Mouse (Mus musculus) embryonic facial prominence, embryonic 14.5 days (tissue): ENCODE measurements around the gene Tdrd7. TPM values are rescaled to one million over a fixed set of nuclear protein-coding genes. Genes with fewer than 3 reads are reported as not detected.
A peak's percentile ranks its signal among the peaks of the same experiment; 100 is the strongest.

Experiments
- ATAC-seq: fragments of 200-750 bp; cut with Nextera tagmentation; 2 replicates; pipeline ENCODE4 v1.8.0; 2017; ENCODE audit warnings: low read depth, moderate number of reproducible peaks, moderate TSS enrichment
- DNase-seq: peaks from one replicate; pipeline ENCODE4 v3.0.0-alpha.2; 2015; ENCODE audit warnings: low spot score
- H3K27ac ChIP-seq: fragments of 300-500 bp; sonication (generic); replicated peaks from 2 replicates; pipeline ENCODE4 v1.5.1; 2014; ENCODE audit warnings: low read depth, mild to moderate bottlenecking, low read length, moderate library complexity
- H3K27me3 ChIP-seq: fragments of 300-500 bp; sonication (generic); replicated peaks from 2 replicates; pipeline ENCODE4 v1.6.1; 2014; ENCODE audit warnings: low read length; ENCODE audit not compliant: control insufficient read depth, insufficient read depth
- H3K36me3 ChIP-seq: fragments of 300-500 bp; sonication (generic); 2 replicates; pipeline ENCODE4 v1.6.1; 2014; ENCODE audit warnings: low read length, mixed read lengths; ENCODE audit not compliant: control insufficient read depth, insufficient read depth
- H3K4me1 ChIP-seq: fragments of 300-500 bp; sonication (generic); 2 replicates; pipeline ENCODE4 v1.6.1; 2014; ENCODE audit warnings: antibody characterized with exemption, low read length; ENCODE audit not compliant: control insufficient read depth, insufficient read depth
- H3K4me2 ChIP-seq: fragments of 300-500 bp; sonication (generic); 2 replicates; pipeline ENCODE4 v1.6.1; 2014; ENCODE audit warnings: low read depth, mild to moderate bottlenecking, low read length, moderate library complexity, mixed read lengths
- H3K4me3 ChIP-seq: fragments of 300-500 bp; sonication (generic); 2 replicates; pipeline ENCODE4 v1.5.1; 2014; ENCODE audit warnings: low read depth, mild to moderate bottlenecking, low read length
- H3K9ac ChIP-seq: fragments of 300-500 bp; sonication (generic); 2 replicates; pipeline ENCODE4 v1.6.1; 2014; ENCODE audit warnings: low read depth, mild to moderate bottlenecking, low read length, moderate library complexity, mixed read lengths
- H3K9me3 ChIP-seq: fragments of 300-500 bp; sonication (generic); 2 replicates; pipeline ENCODE4 v1.6.1; 2016; ENCODE audit warnings: low read length; ENCODE audit not compliant: control insufficient read depth
- WGBS: fragments of 180-500 bp; shearing (Covaris S2); extraction: QIAGEN DNeasy Blood & Tissue Kit; methylation state at CpG from one replicate; pipeline ENCODE4 v1.1.7; 2014; 5-methylcytosine and 5-hydroxymethylcytosine counted together
- polyA plus RNA-seq: library from polyadenylated mRNA; unstranded; fragments of >200 nt; fragmentation: Nextera tagmentation; extraction: Ambion mirVana; gene quantifications from 2 replicates; pipeline ENCODE4 v1.2.1, GENCODE M21; 2014

The Tdrd7 gene
- polyA plus RNA-seq, 1 experiment from 2014 or later, result 15.2 TPM

DNA sequence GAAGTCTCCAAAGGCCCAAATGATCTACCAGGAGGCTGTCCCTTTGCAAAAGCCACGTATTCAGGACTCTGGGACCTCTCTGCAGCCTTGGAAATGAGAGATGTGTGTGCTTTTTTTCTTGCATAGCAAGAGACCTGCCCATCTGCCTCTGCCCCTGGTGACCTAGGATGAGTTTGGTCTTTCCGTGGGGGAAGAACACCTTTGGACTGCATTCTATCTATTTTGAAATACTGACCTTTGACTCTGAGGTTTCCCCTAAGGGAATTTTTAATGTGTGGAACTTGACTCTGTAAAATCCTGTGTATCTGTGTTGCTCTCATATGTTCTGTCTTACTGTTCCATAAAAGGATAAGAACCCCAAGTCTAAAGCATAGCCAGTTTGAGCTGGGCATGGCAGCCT is 3.9 kb downstream of the Tdrd7 start:
- 44% methylated on average over 2 of the region's 2 CpGs for WGBS
- Histone ChIP-seq H3K36me3 (no peaks in the 10 kb centered on the region), H3K4me1 (peaks cover 5% of the 10 kb centered on the region; the same call in 1 of the 2 replicates), H3K9me3 (no peaks in the 10 kb centered on the region), H3K9ac (no peak overlapping the region), H3K4me3 (no peak overlapping the region), H3K4me2 (no peak overlapping the region), H3K27ac (no peak overlapping the region), H3K27me3 (no peaks in the 10 kb centered on the region; the same call in none of the 2 replicates)
- ATAC-seq (no peak), DNase-seq (no peak)

DNA sequence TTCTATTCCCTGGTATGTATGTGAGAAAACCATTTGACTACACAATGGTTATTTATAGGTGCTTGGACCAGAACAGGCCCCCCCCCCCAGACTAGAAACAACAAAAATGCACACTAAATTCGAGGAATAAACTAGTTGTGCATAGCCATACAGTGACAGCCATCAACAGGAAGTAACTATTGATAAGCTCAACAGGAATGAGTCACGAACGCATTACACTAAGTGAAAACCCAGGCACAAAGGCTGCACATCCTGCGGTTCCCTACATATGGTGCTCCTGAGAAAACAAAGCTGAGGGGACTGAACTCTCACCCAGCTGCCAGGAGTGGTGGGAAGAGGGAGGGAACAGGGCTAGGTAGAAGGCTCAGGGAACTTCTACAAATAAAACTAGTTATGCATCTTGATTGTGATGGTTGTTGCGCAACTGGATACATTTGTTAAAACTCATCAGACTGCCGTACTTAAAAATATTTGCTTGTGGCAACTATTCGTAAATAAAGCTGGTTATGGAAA is 5.0 kb downstream of the Tdrd7 start:
- no peaks in the 10 kb centered on the region for H3K9me3 ChIP-seq

DNA sequence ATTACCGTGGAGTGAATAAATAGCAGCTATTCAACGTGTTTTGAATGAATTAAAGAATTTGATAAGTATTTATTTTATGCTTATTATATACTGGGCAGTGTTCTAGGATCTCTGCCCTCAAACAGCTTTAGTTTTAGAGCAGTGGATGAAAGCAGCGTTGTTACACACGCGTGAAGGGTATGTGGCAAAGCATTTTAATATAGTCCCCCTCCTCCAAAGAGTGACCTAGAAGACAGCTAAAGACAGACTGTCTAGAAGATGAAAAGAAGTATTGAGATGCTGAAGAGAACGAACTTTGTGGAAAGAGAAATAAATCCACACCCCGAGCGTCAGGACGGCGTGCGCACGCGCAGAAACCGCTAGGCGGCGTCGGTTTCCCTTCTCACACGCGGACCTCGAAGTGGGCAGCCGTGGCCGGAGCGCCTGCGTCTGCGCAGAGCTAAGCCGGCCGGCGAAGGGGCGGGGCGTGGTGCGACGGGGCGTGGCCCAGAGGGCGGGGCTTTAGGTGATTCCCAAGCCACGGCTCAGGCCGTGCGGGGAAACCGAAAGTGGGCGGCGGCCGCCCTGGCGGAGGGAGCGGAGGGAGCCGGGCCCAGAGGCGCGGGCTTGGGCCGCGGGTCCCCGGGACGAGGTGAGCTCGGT is 6.8 kb downstream of the Tdrd7 start:
- H3K27me3 ChIP-seq, result peaks cover 12% of the 10 kb centered on the region
- ATAC-seq, result peak; percentile 99
- WGBS, result 6% methylated on average over 19 of the region's 51 CpGs
- DNase-seq, result peak; percentile 95
- no peak overlapping the region for H3K27ac ChIP-seq
- H3K9me3 ChIP-seq, result no peaks in the 10 kb centered on the region
- H3K4me2 ChIP-seq, result peak overlapping the region; percentile 94
- peaks cover 5% of the 10 kb centered on the region; the same call in 1 of the 2 replicates for H3K4me1 ChIP-seq
- H3K9ac ChIP-seq, result peak overlapping the region; percentile 76
- no peaks in the 10 kb centered on the region for H3K36me3 ChIP-seq
- peak overlapping the region; percentile 84 for H3K4me3 ChIP-seq

More for the DNA sequence above, 5.0 kb downstream of the Tdrd7 start:
- no peak overlapping the region for H3K4me2 ChIP-seq
- 63% methylated on average over 7 of the region's 7 CpGs for WGBS
- DNase-seq (no peak), ATAC-seq (no peak)
- H3K4me3 ChIP-seq, result no peak overlapping the region
- peaks cover 9% of the 10 kb centered on the region for H3K27me3 ChIP-seq
- no peak overlapping the region for H3K27ac ChIP-seq
- H3K4me1 ChIP-seq, result peaks cover 5% of the 10 kb centered on the region; the same call in 1 of the 2 replicates
- H3K36me3 ChIP-seq, result no peaks in the 10 kb centered on the region
- H3K9ac ChIP-seq, result no peak overlapping the region

DNA sequence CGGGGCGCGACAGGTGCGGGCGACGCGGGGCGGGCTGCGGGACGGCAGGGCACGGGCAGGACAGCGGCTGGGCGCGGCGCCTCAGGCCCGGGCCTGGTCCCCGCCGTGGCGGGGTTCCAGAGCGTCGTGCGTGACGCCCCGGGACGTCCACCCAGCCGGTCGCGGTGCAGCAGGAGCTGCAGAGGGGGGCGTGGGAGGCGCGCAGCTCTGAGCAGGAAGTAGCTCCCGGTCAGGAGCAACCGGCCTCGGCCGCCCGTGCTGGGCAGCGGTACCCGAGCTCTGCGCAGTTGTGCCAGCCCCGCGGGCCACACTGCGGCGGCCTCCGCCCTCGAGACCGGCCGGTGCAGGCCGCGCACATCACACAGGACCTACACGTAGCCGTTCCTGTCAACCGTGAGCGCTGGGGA is 7.3 kb downstream of the Tdrd7 start:
- H3K9me3 ChIP-seq, result no peaks in the 10 kb centered on the region
- H3K4me3 ChIP-seq, result peak overlapping the region; percentile 84
- ATAC-seq, result peak; percentile 77
- H3K4me2 ChIP-seq, result peak overlapping the region; percentile 94
- H3K9ac ChIP-seq, result peak overlapping the region; percentile 76
- H3K27me3 ChIP-seq, result peaks cover 12% of the 10 kb centered on the region
- DNase-seq, result peak; percentile 29
- H3K4me1 ChIP-seq, result peaks cover 5% of the 10 kb centered on the region; the same call in 1 of the 2 replicates
- 0% methylated on average over 16 of the region's 53 CpGs for WGBS
- no peak overlapping the region for H3K27ac ChIP-seq
- H3K36me3 ChIP-seq, result no peaks in the 10 kb centered on the region

DNA sequence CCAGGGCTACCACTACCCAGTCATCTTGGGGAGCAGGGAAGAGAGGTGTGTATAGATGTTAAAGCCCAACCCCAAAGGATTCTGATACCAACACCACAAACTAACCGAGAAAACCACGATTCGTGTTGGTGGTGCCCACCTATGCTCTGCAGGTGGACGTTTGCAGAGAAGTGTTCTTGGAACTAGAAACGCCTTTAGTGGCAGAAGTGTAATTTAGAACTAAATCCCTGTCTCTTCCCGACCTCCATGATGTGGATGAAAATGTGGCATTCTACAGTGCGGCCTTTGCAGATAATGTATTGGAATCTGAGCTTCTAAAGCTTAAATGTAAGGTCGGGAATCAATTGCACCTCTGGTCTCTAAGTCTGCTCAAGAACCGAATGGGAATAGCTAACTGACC is 7.8 kb downstream of the Tdrd7 start:
- peak overlapping the region; percentile 84 for H3K4me3 ChIP-seq
- DNase-seq, result no peak
- H3K4me1 ChIP-seq, result peaks cover 5% of the 10 kb centered on the region; the same call in 1 of the 2 replicates
- no peak for ATAC-seq
- H3K4me2 ChIP-seq, result peak overlapping the region; percentile 94
- 23% methylated on average over 9 of the region's 9 CpGs for WGBS
- H3K9ac ChIP-seq, result peak overlapping the region; percentile 76
- peaks cover 12% of the 10 kb centered on the region for H3K27me3 ChIP-seq
- H3K9me3 ChIP-seq, result no peaks in the 10 kb centered on the region
- no peaks in the 10 kb centered on the region for H3K36me3 ChIP-seq
- H3K27ac ChIP-seq, result no peak overlapping the region

DNA sequence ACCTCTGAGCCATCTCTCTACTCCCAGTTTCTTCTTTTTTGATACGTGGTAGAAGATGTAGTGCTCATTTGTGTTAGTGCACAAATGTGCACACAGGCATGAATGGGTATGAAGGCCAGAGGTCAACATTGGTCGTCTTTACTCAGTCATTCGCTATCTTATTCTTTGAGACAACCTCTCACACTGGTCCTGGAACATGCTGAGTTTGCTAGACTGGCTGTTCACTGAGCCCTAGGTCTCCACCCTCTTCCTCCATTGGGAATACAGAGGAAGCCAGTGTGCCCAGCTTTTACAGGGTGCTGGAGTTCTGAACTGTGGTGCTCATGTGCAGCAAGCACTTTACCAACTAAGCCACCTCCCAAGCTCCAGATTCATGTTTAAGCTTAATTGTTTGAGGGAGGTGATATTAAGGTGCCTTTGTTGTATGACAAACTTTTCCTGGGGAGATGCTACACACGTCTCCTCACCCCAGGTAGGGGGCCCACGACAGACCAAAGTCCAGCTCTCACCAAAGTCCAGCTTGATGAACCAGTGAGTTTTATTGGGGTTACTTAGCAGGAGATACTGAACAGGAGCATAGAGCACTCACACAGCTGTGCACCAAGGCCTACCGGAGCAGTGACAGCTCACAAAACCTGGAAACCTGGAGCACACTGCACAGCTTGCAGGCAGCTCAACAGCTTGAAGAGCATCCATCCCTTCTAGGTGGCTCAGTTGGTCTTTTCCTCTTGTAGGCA is 12.0 kb downstream of the Tdrd7 start:
- Histone ChIP-seq H3K27me3 (peaks cover 12% of the 10 kb centered on the region; the same call in 1 of the 2 replicates), H3K4me1 (peaks cover 5% of the 10 kb centered on the region; the same call in 1 of the 2 replicates), H3K9me3 (no peaks in the 10 kb centered on the region), H3K36me3 (no peaks in the 10 kb centered on the region), H3K4me3 (no peak overlapping the region), H3K4me2 (no peak overlapping the region), H3K27ac (no peak overlapping the region), H3K9ac (no peak overlapping the region)
- ATAC-seq, result no peak
- no peak for DNase-seq
- 79% methylated on average over 6 of the region's 6 CpGs for WGBS

DNA sequence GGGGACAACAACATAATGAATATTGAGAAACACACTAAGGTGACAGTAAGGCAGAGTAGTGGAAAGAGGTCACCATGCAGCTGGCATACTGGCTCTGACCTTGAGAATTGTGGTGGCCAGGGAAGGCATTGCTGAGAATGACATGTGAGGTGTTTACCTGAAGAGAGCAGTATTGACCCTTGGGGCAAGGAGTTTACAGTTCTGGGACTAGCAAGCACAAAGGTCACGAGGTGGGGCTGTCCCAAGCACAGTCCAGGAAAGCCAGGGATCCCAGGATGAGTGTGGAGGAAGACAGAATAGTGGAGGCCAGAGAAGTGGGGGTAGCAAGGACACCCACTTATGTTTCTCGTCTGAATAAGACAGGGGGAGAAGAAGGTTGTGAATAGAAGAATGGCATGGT is 14.8 kb downstream of the Tdrd7 start:
- no peak overlapping the region for H3K4me3 ChIP-seq
- H3K36me3 ChIP-seq, result no peaks in the 10 kb centered on the region
- no peak overlapping the region for H3K4me2 ChIP-seq
- H3K27me3 ChIP-seq, result peaks cover 5% of the 10 kb centered on the region; the same call in 1 of the 2 replicates
- ATAC-seq, result no peak
- WGBS, result 53% methylated on average over 2 of the region's 2 CpGs
- no peaks in the 10 kb centered on the region for H3K4me1 ChIP-seq
- no peak overlapping the region for H3K27ac ChIP-seq
- no peaks in the 10 kb centered on the region for H3K9me3 ChIP-seq
- no peak for DNase-seq
- no peak overlapping the region for H3K9ac ChIP-seq

DNA sequence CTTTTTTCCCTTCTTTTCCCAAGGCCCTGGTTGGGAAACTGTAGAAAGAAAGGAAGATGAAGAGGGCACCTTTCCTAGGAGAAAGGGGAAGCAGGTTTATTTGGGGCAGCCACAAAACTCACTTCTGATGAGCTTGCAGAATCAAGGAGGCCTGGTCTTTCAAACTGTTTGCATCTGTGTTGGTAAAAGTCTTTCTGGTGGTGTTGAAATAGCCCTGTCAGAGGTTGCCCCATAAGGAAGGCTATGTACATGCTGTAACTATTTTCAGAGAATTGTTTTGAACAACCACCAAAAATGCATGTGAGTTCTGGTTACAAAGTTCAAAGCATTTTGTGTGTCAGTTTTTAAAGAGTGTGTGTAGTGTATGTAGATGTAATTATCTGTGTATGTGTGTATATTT is 15.9 kb downstream of the Tdrd7 start:
- H3K9me3 ChIP-seq, result no peaks in the 10 kb centered on the region
- H3K27ac ChIP-seq, result no peak overlapping the region
- H3K4me1 ChIP-seq, result no peaks in the 10 kb centered on the region

More for the DNA sequence above, 15.9 kb downstream of the Tdrd7 start:
- Histone ChIP-seq H3K27me3 (no peaks in the 10 kb centered on the region), H3K9ac (no peak overlapping the region), H3K36me3 (no peaks in the 10 kb centered on the region), H3K4me3 (no peak overlapping the region), H3K4me2 (no peak overlapping the region)
- ATAC-seq (no peak), DNase-seq (no peak)
